Mouse (Mus musculus) hindlimb bud, embryonic 11.5 days (tissue): ENCODE results near the gene Wdr35.
"Not testable (repeated sequence)": the region's sequence is repeated elsewhere in the genome, so short reads cannot be mapped to it uniquely, and the experiment has no call there.

Source experiments
- DNase-seq: peaks from one replicate; pipeline ENCODE4 v3.0.0-alpha.2; 2012; ENCODE audit warnings: low read depth, low spot score; ENCODE audit errors: extremely low spot score

Gene Wdr35

GRCm38 (mm10) chr12:8973820-8974465, at the start of gene Wdr35:
Gene Wdr35, plus strand, starts transcription at chr12:8973892.
- DNase-seq: no peak

GRCm38 (mm10) chr12:8927652-8928051, 46.0 kb upstream of the Wdr35 start:
- no peak for DNase-seq

GRCm38 (mm10) chr12:8928766-8929165, 44.9 kb upstream of the Wdr35 start:
- no peak for DNase-seq

GRCm38 (mm10) chr12:8931083-8931482, 42.6 kb upstream of the Wdr35 start:
- no peak for DNase-seq

GRCm38 (mm10) chr12:8935349-8935748, 38.3 kb upstream of the Wdr35 start:
- DNase-seq: no peak

GRCm38 (mm10) chr12:8936210-8936609, 37.5 kb upstream of the Wdr35 start:
- DNase-seq: not testable (repeated sequence)

GRCm38 (mm10) chr12:8939490-8939889, 34.2 kb upstream of the Wdr35 start:
- no peak for DNase-seq

- no peak for DNase-seq
Observed at GRCm38 (mm10) chr12:8940011-8941005, 33.4 kb upstream of the Wdr35 start.

GRCm38 (mm10) chr12:8941131-8941615, 32.5 kb upstream of the Wdr35 start:
- DNase-seq: no peak

- no peak for DNase-seq
Observed at GRCm38 (mm10) chr12:8941699-8942392, 31.8 kb upstream of the Wdr35 start.

GRCm38 (mm10) chr12:8947163-8947562, 26.5 kb upstream of the Wdr35 start:
- DNase-seq: no peak

GRCm38 (mm10) chr12:8947714-8948464, 25.8 kb upstream of the Wdr35 start, which contains the start of gene Matn3:
Gene Matn3, plus strand, starts transcription at chr12:8947929.
- DNase-seq: no peak

- DNase-seq: no peak
Observed at GRCm38 (mm10) chr12:8953136-8953535, 20.6 kb upstream of the Wdr35 start.

- DNase-seq: no peak
Observed at GRCm38 (mm10) chr12:8954161-8954561, 19.5 kb upstream of the Wdr35 start.

GRCm38 (mm10) chr12:8961607-8962316, 11.9 kb upstream of the Wdr35 start:
- DNase-seq: no peak

- no peak for DNase-seq
Observed at GRCm38 (mm10) chr12:8969828-8970227, 3.9 kb upstream of the Wdr35 start.

GRCm38 (mm10) chr12:8975076-8975475, 1.4 kb downstream of the Wdr35 start:
- no peak for DNase-seq

GRCm38 (mm10) chr12:8993231-8993630, 19.5 kb downstream of the Wdr35 start:
- no peak for DNase-seq

- no peak for DNase-seq
Observed at GRCm38 (mm10) chr12:8998318-8998717, 24.6 kb downstream of the Wdr35 start.
